Mouse (Mus musculus) hindlimb bud, embryonic 11.5 days (tissue): ENCODE measurements at regions not wholly inside any gene's neighbourhood (a gene's known extent, or its start where the extent isn't known, plus 50 kb on each side); places are given as distances from the start of the nearest gene placed in this dataset.

Experiments
- DNase-seq: peaks from one replicate; pipeline ENCODE4 v3.0.0-alpha.2; 2012; ENCODE audit warnings: low read depth, low spot score; ENCODE audit errors: extremely low spot score

DNA sequence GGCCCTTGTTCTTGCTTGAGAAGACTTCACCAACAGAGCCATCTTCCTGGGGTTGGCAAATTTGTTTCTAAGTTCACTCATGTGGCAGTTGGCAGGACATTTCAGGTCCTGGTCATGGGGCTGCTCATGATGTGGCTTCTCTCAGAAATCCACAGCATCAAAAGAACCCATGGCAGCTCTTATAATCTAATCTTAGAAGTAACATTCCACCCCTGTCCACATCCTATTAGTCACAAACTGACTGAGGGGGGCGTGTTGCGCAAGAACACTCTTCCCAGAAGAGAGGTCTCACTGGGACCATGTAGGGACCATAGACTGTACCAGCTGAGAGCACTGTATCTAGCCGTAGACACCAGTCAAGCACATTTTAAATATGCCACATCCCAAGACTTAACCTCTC is 75.6 kb upstream of the Gli2 start:
- DNase-seq, result no peak

GRCm38 (mm10) chr1:119125561-119125960 is 72.1 kb upstream of the Gli2 start:
- DNase-seq, result no peak

- no peak for DNase-seq
Observed at GRCm38 (mm10) chr1:119124798-119125197, 71.4 kb upstream of the Gli2 start.

DNA sequence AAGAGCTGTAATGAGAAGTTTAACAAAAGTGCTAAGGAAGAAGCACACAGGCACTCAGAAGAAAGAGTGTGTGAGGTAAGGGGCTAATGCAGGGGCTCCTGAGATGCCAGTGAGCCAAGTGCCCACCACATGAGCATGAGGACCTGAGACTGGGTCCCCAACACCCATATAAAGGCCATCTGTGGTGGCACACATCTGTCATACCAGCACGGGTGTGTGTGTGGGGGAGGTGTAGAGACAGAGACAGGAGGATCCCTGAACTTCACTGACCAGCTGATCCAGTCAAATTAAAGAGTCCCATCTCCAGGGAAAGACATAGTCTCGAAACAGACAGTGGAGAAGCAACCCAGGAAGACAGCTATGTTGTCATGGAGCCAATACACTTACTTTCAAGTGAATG is 70.6 kb upstream of the Gli2 start:
- no peak for DNase-seq

GRCm38 (mm10) chr1:119123402-119123801 is 70.0 kb upstream of the Gli2 start:
- DNase-seq, result no peak

GRCm38 (mm10) chr1:119122975-119123374 is 69.6 kb upstream of the Gli2 start:
- DNase-seq, result no peak

- DNase-seq, result no peak
Observed at GRCm38 (mm10) chr1:119119863-119120569, 66.6 kb upstream of the Gli2 start.

DNA sequence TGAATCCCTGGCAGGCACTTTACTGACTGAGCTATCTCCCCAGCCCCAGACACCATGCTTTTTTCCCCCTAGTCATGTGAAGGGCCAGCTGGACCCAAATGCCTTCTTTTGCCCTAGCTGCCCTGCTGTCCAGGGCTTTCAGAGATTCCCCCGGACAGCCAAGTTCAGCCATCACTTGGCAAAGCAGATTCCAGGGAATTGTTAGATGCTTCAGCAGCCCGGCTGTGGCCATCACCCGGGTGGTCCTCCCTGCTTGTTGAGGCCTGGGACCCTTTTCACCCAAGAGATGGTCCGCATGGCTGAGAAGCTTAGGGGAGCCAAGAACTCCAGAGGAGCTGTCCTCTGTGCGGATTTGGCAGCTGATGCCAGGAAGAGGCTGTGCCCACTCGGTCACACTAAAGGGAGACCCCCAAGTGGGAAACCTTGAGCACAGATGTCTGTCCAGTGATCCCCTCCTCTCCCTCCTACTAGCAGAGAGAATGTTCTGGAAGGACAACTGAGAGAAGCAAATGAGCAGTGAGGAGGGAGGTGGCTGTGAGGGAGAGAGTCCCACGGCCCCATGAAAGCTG is 61.8 kb upstream of the Gli2 start:
- no peak for DNase-seq

DNA sequence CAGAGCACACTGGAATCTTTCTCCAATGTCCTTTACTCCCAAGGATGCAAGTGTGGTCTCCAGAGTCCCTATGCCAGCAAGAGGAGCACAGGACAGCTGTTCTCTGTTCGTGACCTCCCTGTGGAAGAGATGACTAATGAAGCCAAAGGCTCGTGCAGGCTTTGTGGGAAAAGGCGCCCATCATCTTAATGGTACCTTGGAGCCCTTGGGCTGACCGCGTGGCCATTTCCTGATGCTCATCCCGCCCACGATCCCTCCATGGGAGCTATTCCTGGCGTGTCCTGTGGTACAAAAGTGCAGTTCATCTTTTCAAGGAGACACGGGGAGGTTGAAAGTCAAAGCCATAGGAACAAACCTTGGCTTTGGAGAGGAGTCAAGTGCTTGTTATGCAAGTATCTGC is 55.2 kb upstream of the Gli2 start:
- no peak for DNase-seq

DNA sequence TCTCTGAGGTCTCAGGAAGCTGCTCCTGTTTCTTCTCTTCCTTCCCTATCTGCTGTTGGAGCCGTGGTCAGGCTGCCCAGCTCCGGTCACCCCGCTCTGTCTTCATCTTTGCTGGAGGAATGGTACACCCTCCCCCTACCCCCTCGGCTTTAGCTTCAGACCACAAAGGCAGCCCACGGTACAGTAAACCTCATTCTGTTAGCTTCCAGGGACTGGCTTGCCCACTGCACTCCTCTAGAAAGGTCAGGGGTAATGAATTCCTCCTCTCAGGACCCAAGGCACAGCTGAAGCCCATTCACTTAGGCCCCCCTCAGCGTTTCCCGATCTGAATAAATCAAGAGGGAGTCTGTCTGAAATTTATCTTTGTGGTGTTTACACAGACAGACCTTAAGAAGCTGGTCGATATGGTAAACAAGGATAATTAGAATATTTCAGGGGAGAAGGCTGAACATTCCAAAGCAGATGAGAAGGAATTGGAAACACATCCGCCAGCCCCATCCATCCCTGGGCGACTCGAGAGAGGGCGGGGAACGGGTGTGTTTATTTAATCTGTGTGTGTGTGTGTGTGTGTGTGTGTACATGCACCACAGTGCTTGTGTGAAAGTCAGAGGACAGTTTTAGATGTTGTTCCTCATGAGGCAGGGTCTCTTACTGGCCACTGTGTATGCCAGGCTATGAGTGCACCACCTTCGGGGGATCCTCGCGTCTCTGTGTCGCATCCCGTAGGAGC is 53.0 kb upstream of the Gli2 start:
- DNase-seq, result no peak
